Mouse (Mus musculus): ENCODE measurements around the gene Tmem151b.

Gene Tmem151b

GRCm38 (mm10) chr17:45584096-45584896, 34.8 kb upstream of the Tmem151b start:
- no peak for DNase-seq (ENCODE audit: low spot score)

DNA sequence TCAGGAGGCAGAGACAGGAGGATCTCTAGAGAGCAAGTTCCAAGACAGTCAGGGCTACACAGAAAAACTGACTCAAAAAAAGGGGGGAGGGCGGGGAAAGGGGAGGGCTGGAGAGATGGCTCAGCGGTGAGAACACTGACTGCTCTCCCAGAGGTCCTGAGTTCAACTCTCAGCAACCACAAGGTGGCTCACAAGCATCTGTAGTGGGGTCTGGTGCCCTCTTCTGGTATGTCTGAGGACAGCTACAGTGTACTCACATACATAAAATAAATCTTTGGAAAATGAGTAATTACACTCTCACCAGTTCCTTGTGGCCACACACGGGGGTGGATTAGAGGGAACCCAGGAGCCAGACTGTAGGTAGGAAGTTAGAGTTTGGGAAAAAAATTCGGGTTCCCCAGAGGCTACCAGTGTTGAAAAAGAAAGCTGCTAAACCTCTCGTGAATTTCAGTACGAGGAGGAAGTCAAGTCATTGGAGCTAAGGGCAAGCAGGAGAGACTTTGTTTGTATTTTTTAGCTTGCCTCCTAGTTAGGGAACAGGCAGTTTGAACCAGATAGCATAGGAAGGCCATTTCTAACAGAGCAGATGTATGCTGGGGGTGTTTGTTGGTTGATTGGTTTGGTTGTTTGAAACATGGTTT, 33.4 kb upstream of the Tmem151b start:
- no peak for DNase-seq (ENCODE audit: low spot score)

DNA sequence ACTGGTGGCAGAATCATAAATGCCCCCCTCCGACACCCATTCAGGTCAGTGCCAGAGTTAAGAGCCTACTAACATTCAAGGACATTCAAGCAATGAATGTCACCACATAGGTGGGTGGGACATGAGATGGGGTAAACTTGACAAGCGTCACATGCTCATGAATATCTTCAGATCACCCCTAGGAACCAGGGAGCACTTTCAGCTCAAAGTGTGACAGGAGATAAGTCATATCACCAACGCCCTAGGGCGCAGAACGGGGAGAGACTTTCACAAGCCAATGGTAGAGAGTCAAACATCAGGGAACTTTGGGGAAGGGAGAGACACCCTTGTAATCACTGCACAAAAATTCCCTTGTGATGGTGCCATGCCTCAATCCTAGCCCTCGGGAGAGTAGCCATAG, 32.7 kb upstream of the Tmem151b start:
- DNase-seq (ENCODE audit: low spot score), result no peak

- peak; percentile 77 for DNase-seq (ENCODE audit: low spot score)
These were observed 32.1 kb upstream of the Tmem151b start for GRCm38 (mm10) chr17:45581567-45581983.

DNA sequence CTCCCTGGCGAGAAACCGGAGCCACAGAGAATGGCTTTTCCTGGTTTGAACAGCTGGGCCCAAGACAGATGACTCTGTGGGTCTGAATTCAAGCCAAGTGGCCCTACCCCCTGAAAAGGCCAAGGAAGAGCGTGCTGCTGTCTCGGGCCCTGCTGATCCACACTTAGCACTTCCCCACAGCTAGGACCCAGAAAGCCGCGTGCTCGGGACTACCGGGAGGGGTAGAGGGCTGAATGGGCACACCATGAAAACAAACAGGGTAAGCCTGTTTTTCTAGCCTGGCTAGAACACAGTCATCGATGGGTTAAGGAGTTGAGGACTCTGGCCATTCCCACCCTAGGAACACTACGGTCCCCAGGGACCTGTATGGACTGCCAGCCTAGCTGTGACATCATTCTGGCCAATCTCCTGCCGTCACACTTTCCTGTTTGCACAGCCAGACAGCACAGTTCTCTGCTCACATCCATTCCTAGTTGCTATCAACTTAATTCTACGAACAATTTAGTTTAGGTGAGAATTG, 31.5 kb upstream of the Tmem151b start:
- DNase-seq (ENCODE audit: low spot score), result no peak

DNA sequence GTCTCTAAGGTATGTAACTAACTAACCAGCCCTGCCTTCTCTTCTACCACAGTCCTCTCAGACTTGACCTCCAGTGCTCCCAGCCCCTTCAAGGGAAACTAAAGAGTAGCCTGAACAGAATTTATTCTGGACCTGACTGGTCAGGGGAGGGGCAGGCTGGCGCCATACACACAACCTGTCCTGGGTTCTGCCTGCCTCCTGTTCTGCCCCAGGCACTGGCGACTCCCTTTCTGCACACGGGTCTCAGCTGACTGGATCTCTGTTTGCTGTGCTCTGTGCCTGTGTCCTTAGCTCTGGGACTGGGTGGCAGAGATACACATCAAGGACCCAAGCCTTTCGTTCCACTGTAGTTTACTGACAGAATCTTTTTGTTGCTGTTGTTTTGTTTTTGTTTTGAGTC, 30.1 kb upstream of the Tmem151b start:
- DNase-seq (ENCODE audit: low spot score), result no peak

GRCm38 (mm10) chr17:45578843-45579242, 29.4 kb upstream of the Tmem151b start:
- DNase-seq (ENCODE audit: low spot score), result peak; percentile 31

DNA sequence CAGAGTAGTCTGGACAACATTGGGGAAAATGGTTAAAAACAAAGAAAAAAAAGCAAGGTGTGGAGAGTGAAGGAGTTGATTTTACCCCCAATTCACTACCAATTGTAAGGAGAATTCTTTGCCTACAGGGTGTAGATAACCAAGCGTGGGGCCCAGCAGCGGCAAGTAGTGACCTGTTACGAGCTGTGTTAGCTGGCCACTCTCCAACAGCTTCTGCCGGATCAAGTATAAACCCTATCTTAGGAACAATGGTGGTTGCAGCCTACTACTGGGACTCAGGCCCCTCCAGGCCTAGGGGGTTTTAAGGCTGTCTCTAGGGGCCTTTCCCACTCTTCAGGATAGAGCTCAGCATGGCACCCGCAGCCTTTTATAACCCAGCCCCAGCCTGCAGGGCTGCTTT, 28.8 kb upstream of the Tmem151b start:
- DNase-seq (ENCODE audit: low spot score), result no peak

DNA sequence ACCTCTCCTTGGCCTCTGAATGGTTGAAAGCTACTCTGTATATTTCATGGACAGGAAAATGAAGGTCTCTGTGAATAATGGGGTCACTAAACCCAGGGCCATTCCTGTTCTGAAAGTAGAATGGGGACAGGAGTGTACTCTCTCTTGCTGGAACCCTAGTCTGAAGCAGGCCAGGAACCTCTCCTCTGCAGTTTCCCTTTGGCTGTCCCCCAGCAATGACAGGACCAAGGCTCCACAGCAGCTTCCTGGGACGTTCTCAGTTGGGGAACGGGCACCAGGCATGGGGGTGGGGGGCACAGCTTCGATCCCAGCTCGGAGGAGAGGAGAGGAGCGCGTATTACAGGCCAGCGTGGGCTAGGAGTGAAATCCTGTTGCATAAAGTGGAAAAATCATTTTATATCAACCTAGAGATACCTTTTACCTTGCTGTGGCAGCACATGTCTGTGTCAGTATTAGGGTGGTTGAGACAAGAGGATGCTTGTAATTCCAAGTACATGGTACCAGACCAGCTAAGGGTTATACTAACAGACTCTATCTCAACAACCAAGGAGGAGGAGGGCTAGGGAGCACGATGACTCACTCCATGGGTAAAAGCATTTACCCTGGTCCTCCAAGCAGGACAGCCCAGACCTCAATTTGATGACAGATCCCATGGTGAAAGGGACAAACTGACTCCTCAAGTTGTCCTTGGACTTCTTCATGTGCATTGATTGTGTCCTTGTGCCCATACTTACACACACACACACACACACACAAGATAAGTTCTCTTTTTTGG, 25.8 kb upstream of the Tmem151b start:
- no peak for DNase-seq (ENCODE audit: low spot score)

GRCm38 (mm10) chr17:45574129-45574761, 24.8 kb upstream of the Tmem151b start:
- peak; percentile 80 for DNase-seq (ENCODE audit: low spot score)

DNA sequence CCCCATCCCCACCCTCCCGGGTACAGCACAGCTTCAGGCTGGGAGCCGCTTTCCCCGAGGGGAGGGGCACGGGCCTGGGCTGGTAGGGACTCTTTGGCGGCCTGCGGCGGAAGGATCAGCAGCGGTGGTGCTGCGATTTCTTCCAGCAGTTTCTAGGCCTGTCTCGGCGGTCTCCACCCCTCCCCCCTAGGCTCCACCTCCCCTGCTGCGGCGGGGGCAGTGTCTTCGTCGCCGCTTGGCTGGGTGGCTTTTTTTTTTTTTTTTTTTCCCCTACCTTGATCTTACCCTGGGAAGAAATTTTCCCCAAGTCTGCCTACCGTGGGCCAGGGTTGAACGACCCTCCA, 24.3 kb upstream of the Tmem151b start:
- DNase-seq (ENCODE audit: low spot score), result peak; percentile 90

GRCm38 (mm10) chr17:45573087-45573779, 23.8 kb upstream of the Tmem151b start, which contains the start of gene Hsp90ab1:
Gene Hsp90ab1 (minus strand): TSS chr17:45573271.
- peak; percentile 98 for DNase-seq (ENCODE audit: low spot score)

DNA sequence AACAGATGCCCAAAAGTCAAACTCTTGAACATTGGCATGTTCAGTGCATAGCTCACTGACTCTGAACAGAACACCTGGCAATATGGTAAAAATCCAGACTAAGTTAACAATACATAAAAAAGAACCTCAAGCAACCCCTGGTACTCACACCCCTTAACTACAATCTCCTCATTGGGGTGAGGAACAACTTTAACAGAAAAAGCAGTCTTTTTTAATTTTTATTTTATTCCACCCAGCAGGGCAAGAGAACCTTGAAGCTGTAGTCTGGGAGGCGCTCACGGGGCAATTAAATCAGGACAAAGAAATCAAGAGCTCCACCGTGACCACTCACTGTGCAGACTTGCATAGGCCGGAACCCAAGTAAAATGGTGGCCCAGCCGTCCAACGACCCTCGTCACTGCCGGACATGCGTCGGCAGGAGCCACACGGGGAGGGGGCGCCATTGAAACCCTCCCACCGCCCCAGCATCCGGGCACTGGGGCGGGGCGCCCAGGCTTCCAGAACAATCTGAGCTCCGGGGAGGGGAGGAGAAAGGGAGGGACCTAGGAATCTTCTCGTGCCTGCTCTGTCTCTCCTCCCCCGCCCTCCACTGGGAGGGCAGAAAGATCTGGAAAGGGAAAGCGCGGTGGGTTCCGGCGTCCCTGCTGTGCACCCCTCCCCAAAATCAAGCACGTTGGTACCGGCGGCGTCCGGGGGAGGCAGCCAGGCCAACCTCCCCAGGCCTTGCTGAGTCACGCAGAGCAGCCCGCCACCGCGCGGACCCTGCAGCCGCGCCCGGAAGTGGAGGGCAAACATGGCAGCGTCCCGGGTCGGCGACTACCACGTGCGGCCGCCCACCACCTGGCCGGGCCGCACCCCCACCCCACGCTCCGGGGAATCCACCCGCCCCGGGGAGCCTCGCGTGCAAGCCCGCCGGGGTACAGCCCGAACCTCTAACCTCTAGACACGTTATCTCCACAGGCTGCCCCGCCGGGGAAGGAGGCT, 22.9 kb upstream of the Tmem151b start:
- DNase-seq (ENCODE audit: low spot score), result peak; percentile 69

- no peak for DNase-seq (ENCODE audit: low spot score)
These were observed 20.5 kb upstream of the Tmem151b start for GRCm38 (mm10) chr17:45569999-45570398.

DNA sequence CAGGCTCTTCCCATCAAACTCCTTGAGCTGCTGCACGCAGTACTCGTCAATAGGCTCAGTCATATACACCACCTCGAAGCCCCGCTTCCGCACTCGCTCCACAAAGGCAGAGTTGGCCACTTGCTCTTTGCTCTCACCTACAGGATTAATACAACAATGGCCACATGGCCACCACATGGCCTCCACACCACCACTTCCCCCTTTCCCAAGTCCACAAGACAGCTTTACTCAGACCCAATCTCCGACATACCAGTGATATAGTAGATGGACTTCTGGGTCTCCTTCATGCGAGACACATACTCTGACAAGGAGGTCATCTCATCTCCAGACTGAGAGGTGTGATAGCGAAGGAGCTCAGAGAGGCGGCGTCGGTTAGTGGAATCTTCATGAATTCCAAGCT, 19.5 kb upstream of the Tmem151b start:
- DNase-seq (ENCODE audit: low spot score), result no peak

GRCm38 (mm10) chr17:45567162-45567601, 17.7 kb upstream of the Tmem151b start:
- no peak for DNase-seq (ENCODE audit: low spot score)

DNA sequence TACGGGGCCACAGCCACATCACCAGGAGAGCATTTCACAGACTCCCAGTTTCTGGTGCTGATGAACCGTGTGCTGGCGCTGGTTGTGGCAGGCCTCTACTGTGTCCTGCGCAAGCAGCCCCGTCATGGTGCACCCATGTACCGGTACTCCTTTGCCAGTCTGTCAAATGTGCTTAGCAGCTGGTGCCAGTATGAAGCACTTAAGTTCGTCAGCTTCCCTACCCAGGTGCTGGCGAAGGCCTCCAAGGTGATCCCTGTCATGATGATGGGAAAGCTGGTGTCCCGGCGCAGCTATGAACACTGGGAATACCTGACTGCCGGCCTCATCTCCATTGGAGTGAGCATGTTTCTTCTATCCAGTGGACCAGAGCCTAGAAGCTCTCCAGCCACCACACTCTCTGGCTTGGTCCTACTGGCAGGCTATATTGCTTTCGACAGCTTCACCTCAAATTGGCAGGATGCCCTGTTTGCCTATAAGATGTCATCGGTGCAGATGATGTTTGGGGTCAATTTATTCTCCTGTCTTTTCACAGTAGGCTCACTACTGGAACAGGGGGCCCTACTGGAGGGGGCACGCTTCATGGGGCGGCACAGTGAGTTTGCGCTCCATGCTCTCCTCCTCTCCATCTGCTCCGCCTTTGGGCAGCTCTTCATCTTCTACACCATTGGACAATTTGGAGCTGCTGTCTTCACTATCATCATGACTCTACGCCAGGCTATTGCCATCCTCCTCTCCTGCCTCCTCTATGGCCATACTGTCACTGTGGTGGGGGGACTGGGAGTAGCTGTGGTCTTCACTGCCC, 17.1 kb upstream of the Tmem151b start:
- DNase-seq (ENCODE audit: low spot score), result no peak

- DNase-seq (ENCODE audit: low spot score), result no peak
These were observed 16.5 kb upstream of the Tmem151b start for GRCm38 (mm10) chr17:45566031-45566359.

GRCm38 (mm10) chr17:45565103-45565502, 15.6 kb upstream of the Tmem151b start:
- DNase-seq (ENCODE audit: low spot score), result no peak
